Mouse (Mus musculus): Measurements from ENCODE around the gene Pak6. TPM values are rescaled to one million over a fixed set of nuclear protein-coding genes. Genes with fewer than 3 reads are reported as not detected.
A peak's percentile ranks its signal among the peaks of the same experiment; 100 is the strongest.

Gene Pak6
- total and polyA plus RNA-seq, 3 experiments = 0.05 to 0.73 (median 0.42) TPM

- TF ChIP-seq ZC3H11A (IDR thresholded peaks at IDR 0.05; ENCODE audit: low read depth, low read length) (no peak), RAD21 (IDR thresholded peaks at IDR 0.05; ENCODE audit: low read depth, low read length) (no peak), POLR2A (IDR thresholded peaks at IDR 0.05; ENCODE audit: low read depth, low read length) (no peak), HCFC1 (IDR thresholded peaks at IDR 0.05; ENCODE audit: low read depth, low read length) (no peak), MYC (IDR thresholded peaks at IDR 0.05; ENCODE audit: low read depth, low read length) (no peak), BHLHE40 (IDR thresholded peaks at IDR 0.05; ENCODE audit: low read depth, low read length) (no peak)
- peak overlapping the region in 1 of 3 experiments; percentile 41 for H3K4me3 ChIP-seq (replicated peaks in 1 of 3; ENCODE audit: low read depth in 2 of 3, low read length in 2 of 3, poor library complexity in 1 of 3)
- H3K27ac ChIP-seq (ENCODE audit: insufficient read depth, low read depth) = no peak overlapping the region
- H3K9ac ChIP-seq (ENCODE audit: insufficient read depth, low read depth) = peak overlapping the region; percentile 81
- H3K4me2 ChIP-seq (ENCODE audit: insufficient read depth, low read depth, poor library complexity, severe bottlenecking) = peak overlapping the region; percentile 96
- DNase-seq (ENCODE audit: extremely low read depth) = no peak
- H3K79me2 ChIP-seq (replicated peaks; ENCODE audit: control insufficient read depth, extremely low read depth, insufficient read depth, poor library complexity, severe bottlenecking) = no peaks in the 10 kb centered on the region
- H3K36me3 ChIP-seq (replicated peaks in 1 of 2; ENCODE audit: control insufficient read depth in 1 of 2, insufficient read depth in 1 of 2, low read length in 1 of 2) = peaks cover 0 to 8% of the 10 kb centered on the region in 2 experiments
- peaks cover 0 to 38% of the 10 kb centered on the region in 2 experiments; a peak in 2 of 4 replicates for H3K4me1 ChIP-seq (ENCODE audit: control insufficient read depth in 1 of 2, insufficient read depth in 2 of 2)
- H3K27me3 ChIP-seq (replicated peaks) = peaks cover 20% of the 10 kb centered on the region
- dilution Hi-C loops (cut with MboI; ENCODE audit: extremely low pct_ligation_motif_present, extremely low pct_unique_long_range_greater_than_20kb, low sequenced_read_pairs) (no loop called here), in situ Hi-C loops (cut with MboI; ENCODE audit: low pct_ligation_motif_present, low pct_unique_long_range_greater_than_20kb, low sequenced_read_pairs) (loop anchor here (25.0 kb wide), 1 partner anchor 257 kb away; the partner anchor contains the start of gene Srp14)
- no peaks in the 10 kb centered on the region for H3K9me3 ChIP-seq (replicated peaks; ENCODE audit: low read length)
Observed at GRCm38 (mm10) chr2:118744621-118745020, 81.5 kb downstream of the Pak6 start.

GRCm38 (mm10) chr2:118745232-118745884 lies 82.3 kb downstream of the Pak6 start, which contains the start of gene Inafm2:
Gene Inafm2 (plus strand): TSS chr2:118745758.
- H3K27ac ChIP-seq (ENCODE audit: insufficient read depth, low read depth) = no peak within 1 kb of the TSS
- peak within 1 kb of the TSS; percentile 81 for H3K9ac ChIP-seq (ENCODE audit: insufficient read depth, low read depth)
- peaks cover 17% of the 10 kb centered on the region for H3K27me3 ChIP-seq (replicated peaks)
- no peaks in the 10 kb centered on the region for H3K79me2 ChIP-seq (replicated peaks; ENCODE audit: control insufficient read depth, extremely low read depth, insufficient read depth, poor library complexity, severe bottlenecking)
- TF ChIP-seq ELF1 (IDR thresholded peaks at IDR 0.05; ENCODE audit: low read depth, low read length) (peak; percentile 98), BHLHE40 (IDR thresholded peaks at IDR 0.05; ENCODE audit: low read depth, low read length) (0 out of 2 replicates have a peak, but pooled peaks have one; percentile 6), ZMIZ1 (IDR thresholded peaks at IDR 0.05; ENCODE audit: low read depth, low read length) (no peak), MAFK (IDR thresholded peaks at IDR 0.05; ENCODE audit: insufficient replicate concordance, low read length) (no peak), MAX (IDR thresholded peaks at IDR 0.05; ENCODE audit: low read length) (peak; percentile 70), ZKSCAN1 (IDR thresholded peaks at IDR 0.05; ENCODE audit: borderline replicate concordance, low read depth, low read length) (no peak), TCF12 (IDR thresholded peaks at IDR 0.05; ENCODE audit: low read depth, low read length) (peak; percentile 35; the same call in 1 of the 2 replicates), PAX5 (IDR thresholded peaks at IDR 0.05; ENCODE audit: low read length) (no peak), POLR2A (IDR thresholded peaks at IDR 0.05; ENCODE audit: low read depth, low read length) (peak; percentile 37; the same call in 1 of the 2 replicates), CTCF (conservative IDR thresholded peaks at IDR 0.05 in 1 of 2, IDR thresholded peaks at IDR 0.05 in 1 of 2; ENCODE audit: low read depth in 2 of 2, low read length in 2 of 2) (no peak), ZC3H11A (IDR thresholded peaks at IDR 0.05; ENCODE audit: low read depth, low read length) (peak; percentile 88), GABPA (IDR thresholded peaks at IDR 0.05; ENCODE audit: insufficient replicate concordance, low read depth, low read length) (no peak), POLR2AphosphoS2 (IDR thresholded peaks at IDR 0.05; ENCODE audit: low read depth, low read length) (no peak), CHD2 (IDR thresholded peaks at IDR 0.05; ENCODE audit: low read length) (no peak), IRF4 (IDR thresholded peaks at IDR 0.05; ENCODE audit: low read depth, low read length) (peak; percentile 57; the same call in 1 of the 2 replicates), HCFC1 (IDR thresholded peaks at IDR 0.05; ENCODE audit: low read depth, low read length) (peak; percentile 69), TBP (conservative IDR thresholded peaks at IDR 0.05; ENCODE audit: low read depth, low read length) (no peak), SIN3A (IDR thresholded peaks at IDR 0.05; ENCODE audit: low read length) (peak; percentile 99), UBTF (IDR thresholded peaks at IDR 0.05; ENCODE audit: low read depth, low read length) (peak; percentile 92), MAZ (IDR thresholded peaks at IDR 0.05; ENCODE audit: low read depth, low read length) (peak; percentile 62; the same call in 1 of the 2 replicates), USF1 (IDR thresholded peaks at IDR 0.05; ENCODE audit: low read depth, low read length) (no peak), MXI1 (IDR thresholded peaks at IDR 0.05; ENCODE audit: low read depth, low read length) (peak; percentile 74; the same call in 1 of the 2 replicates), RAD21 (IDR thresholded peaks at IDR 0.05; ENCODE audit: low read depth, low read length) (no peak), E2F4 (IDR thresholded peaks at IDR 0.05; ENCODE audit: insufficient replicate concordance, low read depth, low read length) (no peak)
- H3K4me2 ChIP-seq (ENCODE audit: insufficient read depth, low read depth, poor library complexity, severe bottlenecking) = peak within 1 kb of the TSS; percentile 96
- DNase-seq (ENCODE audit: extremely low read depth) = peak; percentile 79
- H3K36me3 ChIP-seq (replicated peaks in 1 of 2; ENCODE audit: control insufficient read depth in 1 of 2, insufficient read depth in 1 of 2, low read length in 1 of 2) = peaks cover 0 to 10% of the 10 kb centered on the region in 2 experiments
- H3K4me1 ChIP-seq (ENCODE audit: control insufficient read depth in 1 of 2, insufficient read depth in 2 of 2) = peaks cover 2 to 45% of the 10 kb centered on the region in 2 experiments; a peak in 3 of 4 replicates
- peak within 1 kb of the TSS; percentile 58 to 93 (median 74) for H3K4me3 ChIP-seq (replicated peaks in 1 of 3; ENCODE audit: low read depth in 2 of 3, low read length in 2 of 3, poor library complexity in 1 of 3)
- dilution Hi-C loops (cut with MboI; ENCODE audit: extremely low pct_ligation_motif_present, extremely low pct_unique_long_range_greater_than_20kb, low sequenced_read_pairs) = no loop called here
- H3K9me3 ChIP-seq (replicated peaks; ENCODE audit: low read length) = no peaks in the 10 kb centered on the region
- in situ Hi-C loops (cut with MboI; ENCODE audit: low pct_ligation_motif_present, low pct_unique_long_range_greater_than_20kb, low sequenced_read_pairs) = loop anchor here (25.0 kb wide), 1 partner anchor 258 kb away; the partner anchor contains the start of gene Srp14
